16 mouse cellular contexts compared by ENCODE assay signal in the genomic region with DNA sequence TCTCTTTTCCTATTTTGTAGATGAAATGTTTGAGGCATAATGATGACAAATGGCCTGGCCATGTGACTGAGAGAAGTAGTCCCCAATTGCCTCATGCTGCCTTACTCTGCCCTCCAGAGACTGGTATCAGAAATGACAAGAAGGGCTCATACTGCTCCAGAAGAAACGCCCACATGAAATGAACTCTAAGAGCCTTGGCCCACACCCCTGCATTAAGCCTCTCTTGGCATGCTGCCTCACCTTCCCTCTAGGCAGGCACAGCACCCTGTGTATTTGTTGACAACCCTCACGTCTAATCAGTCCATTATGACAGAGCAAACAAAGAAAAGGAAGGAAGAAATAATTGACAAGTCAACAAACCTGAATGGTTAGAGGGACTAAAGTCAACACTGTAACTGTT. TPM values are rescaled to one million over a fixed set of nuclear protein-coding genes. Genes with fewer than 3 reads are reported as not detected.
A peak's percentile ranks its signal among the peaks of the same experiment; 100 is the strongest.
DNase-seq lines count a peak whose midpoint lies in the region; ATAC-seq lines count a peak whose summit lies in the region.
"Had no signal": no experiment of that assay in that cellular context is flagged by ENCODE, and none has a peak within 500 bp of the region (broad histone marks: within the 10 kb centered on the region; RNA-seq: fewer than 3 reads in every experiment).

No protein-coding gene starts in this region.

- DNase-seq in Muller cell, postnatal 12 days (ENCODE audit: inconsistent ontology term), result peak; percentile 30
- DNase-seq in adrenal gland, postnatal 25 days, result peak; percentile 16
- peak; percentile 51 for DNase-seq in lung, postnatal 36 days
- DNase-seq in forebrain, embryonic 14.5 days (ENCODE audit: low spot score), result no peak
- no peak for DNase-seq in ovary, adult 18-20 months (ENCODE audit: low spot score)
- DNase-seq: cerebellum, adult 9-11 months; heart, adult 18-20 months; layer of hippocampus, adult 9-11 months; thymus, postnatal 4 days had no signal

- H3K27me3 ChIP-seq in hindbrain, embryonic 13.5 days, result no peaks in the 10 kb centered on the region
- H3K27me3 ChIP-seq in hindbrain, embryonic 16.5 days (replicated peaks; ENCODE audit: control insufficient read depth, insufficient read depth, low read length), result no peaks in the 10 kb centered on the region
- peaks cover 3% of the 10 kb centered on the region; the same call in 1 of the 2 replicates for H3K27me3 ChIP-seq in forebrain, embryonic 14.5 days (replicated peaks; ENCODE audit: control insufficient read depth, insufficient read depth, low read length)
- H3K27me3 ChIP-seq: liver, embryonic 15.5 days; midbrain, embryonic 12.5 days had no signal

- H3K4me3 ChIP-seq in hindbrain, embryonic 13.5 days, result no peak overlapping the region
- H3K4me3 ChIP-seq in hindbrain, embryonic 16.5 days (ENCODE audit: low read length), result no peak overlapping the region
- H3K4me3 ChIP-seq in forebrain, embryonic 14.5 days (ENCODE audit: low read depth, low read length), result no peak overlapping the region
- H3K4me3 ChIP-seq: liver, embryonic 15.5 days; midbrain, embryonic 12.5 days had no signal

- ATAC-seq in hindbrain, embryonic 13.5 days (ENCODE audit: low FRiP score), result 0 out of 2 replicates have a peak, but pooled peaks have one; percentile 40
- no peak for ATAC-seq in hindbrain, embryonic 16.5 days
- ATAC-seq in forebrain, embryonic 14.5 days, result no peak

- no peak overlapping the region for H3K27ac ChIP-seq in hindbrain, embryonic 13.5 days
- no peak overlapping the region for H3K27ac ChIP-seq in hindbrain, embryonic 16.5 days (ENCODE audit: low read depth, low read length)
- H3K27ac ChIP-seq in forebrain, embryonic 14.5 days (ENCODE audit: low read depth, low read length), result no peak overlapping the region
- H3K27ac ChIP-seq: liver, embryonic 15.5 days; midbrain, embryonic 12.5 days had no signal

- no peaks in the 10 kb centered on the region for H3K9me3 ChIP-seq in hindbrain, embryonic 13.5 days
- peaks cover 4% of the 10 kb centered on the region for H3K9me3 ChIP-seq in hindbrain, embryonic 16.5 days (ENCODE audit: control insufficient read depth, low read length)
- H3K9me3 ChIP-seq in forebrain, embryonic 14.5 days (replicated peaks; ENCODE audit: control insufficient read depth, low read length), result no peaks in the 10 kb centered on the region
- H3K9me3 ChIP-seq: liver, embryonic 15.5 days; midbrain, embryonic 12.5 days had no signal

- H3K9ac ChIP-seq in hindbrain, embryonic 13.5 days, result no peak overlapping the region
- no peak overlapping the region for H3K9ac ChIP-seq in hindbrain, embryonic 16.5 days (ENCODE audit: low read depth, low read length)
- no peak overlapping the region for H3K9ac ChIP-seq in forebrain, embryonic 14.5 days (ENCODE audit: low read length)
- H3K9ac ChIP-seq: liver, embryonic 15.5 days; midbrain, embryonic 12.5 days had no signal

- H3K36me3 ChIP-seq in hindbrain, embryonic 13.5 days, result no peaks in the 10 kb centered on the region
- H3K36me3 ChIP-seq in hindbrain, embryonic 16.5 days (ENCODE audit: control insufficient read depth, insufficient read depth, low read length), result no peaks in the 10 kb centered on the region
- H3K36me3 ChIP-seq in forebrain, embryonic 14.5 days (ENCODE audit: control insufficient read depth, insufficient read depth, low read length), result no peaks in the 10 kb centered on the region
- H3K36me3 ChIP-seq: G1E; liver, embryonic 15.5 days; midbrain, embryonic 12.5 days had no signal

- 73% methylated on average over 2 of the region's 2 CpGs for WGBS in hindbrain, embryonic 13.5 days
- WGBS in hindbrain, embryonic 16.5 days, result 65% methylated on average over 2 of the region's 2 CpGs
- WGBS in forebrain, embryonic 14.5 days, result 40% methylated on average over 2 of the region's 2 CpGs

- no peak overlapping the region for H3K4me2 ChIP-seq in hindbrain, embryonic 13.5 days
- H3K4me2 ChIP-seq in hindbrain, embryonic 16.5 days (ENCODE audit: low read length), result no peak overlapping the region
- H3K4me2 ChIP-seq in forebrain, embryonic 14.5 days (ENCODE audit: low read length), result no peak overlapping the region
- H3K4me2 ChIP-seq: liver, embryonic 15.5 days; midbrain, embryonic 12.5 days had no signal

- H3K4me1 ChIP-seq in hindbrain, embryonic 13.5 days (replicated peaks), result peaks cover 18% of the 10 kb centered on the region
- no peaks in the 10 kb centered on the region; the same call in 1 of the 2 replicates for H3K4me1 ChIP-seq in hindbrain, embryonic 16.5 days (ENCODE audit: control insufficient read depth, insufficient read depth, low read depth, low read length)
- no peaks in the 10 kb centered on the region for H3K4me1 ChIP-seq in forebrain, embryonic 14.5 days (ENCODE audit: control insufficient read depth, insufficient read depth, low read length)
- H3K4me1 ChIP-seq: liver, embryonic 15.5 days; midbrain, embryonic 12.5 days had no signal

RNA-seq across cellular contexts. Expression of a gene that starts 57.2 kb away (rescaled TPM):
- 242 and 252 TPM in 2 replicates for polyA plus RNA-seq in hindbrain, embryonic 13.5 days (2015; fragmentation: Nextera tagmentation; extraction: Ambion mirVana)
- polyA plus RNA-seq in hindbrain, embryonic 16.5 days (2015; fragmentation: Nextera tagmentation; extraction: Ambion mirVana), result 295 and 377 TPM in 2 replicates
- total RNA-seq in adrenal gland, postnatal 25 days (2021), result not detected in 2 replicates
- polyA plus RNA-seq in forebrain, embryonic 14.5 days (2014; fragmentation: Nextera tagmentation; extraction: Ambion mirVana), result 202 and 215 TPM in 2 replicates
- total RNA-seq: G1E; heart, adult 18-20 months had no signal
- polyA plus RNA-seq: C2C12; G1E; heart, postnatal 0 days had no signal

Comparison
In these comparisons a context has a peak if more than half of its experiments do, and no peak if none do; other contexts are left out.
1. DNase-seq: peak in Muller cell, postnatal 12 days (single experiment), adrenal gland, postnatal 25 days (single experiment) and lung, postnatal 36 days (single experiment); none in forebrain, embryonic 14.5 days (single experiment) and ovary, adult 18-20 months (single experiment).